Mouse (Mus musculus): Measurements from ENCODE around the gene Ptprs. TPM values are rescaled to one million over a fixed set of nuclear protein-coding genes. Genes with fewer than 3 reads are reported as not detected.

Ptprs gene
- polyA plus RNA-seq, 1 experiment from 2014 or later = 83.2 TPM

DNA sequence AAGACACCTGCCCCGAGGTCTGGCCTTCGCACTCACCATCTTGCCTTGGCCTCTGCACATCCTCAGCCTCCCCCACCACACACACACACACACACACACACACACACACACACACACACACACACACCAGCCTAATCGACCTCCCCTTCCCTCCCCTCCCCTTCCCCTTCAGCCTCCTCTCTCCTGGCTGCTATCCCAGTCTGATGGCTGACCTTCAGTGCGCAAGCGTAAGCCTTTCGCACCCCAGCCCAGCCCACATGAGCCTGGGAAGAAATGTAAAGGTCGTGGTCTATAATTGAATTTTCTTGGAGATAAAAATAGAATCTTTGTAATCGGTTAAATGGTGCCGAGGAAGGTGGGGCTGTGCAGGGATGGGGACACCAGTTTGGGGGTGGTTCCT, 8.8 kb upstream of the Ptprs start:
- 89% methylated on average over 9 of the region's 9 CpGs for WGBS
- Histone ChIP-seq H3K27me3 (ENCODE audit: low read depth, poor library complexity, severe bottlenecking) (0 out of 2 replicates have a peak, but pooled peaks cover 13% of the 10 kb centered on the region), H3K9me3 (replicated peaks) (no peaks in the 10 kb centered on the region), H3K4me3 (no peak overlapping the region), H3K4me1 (peaks cover 21% of the 10 kb centered on the region), H3K36me3 (no peaks in the 10 kb centered on the region), H3K27ac (no peak overlapping the region)
- DNase-seq (ENCODE audit: low spot score) = no peak

DNA sequence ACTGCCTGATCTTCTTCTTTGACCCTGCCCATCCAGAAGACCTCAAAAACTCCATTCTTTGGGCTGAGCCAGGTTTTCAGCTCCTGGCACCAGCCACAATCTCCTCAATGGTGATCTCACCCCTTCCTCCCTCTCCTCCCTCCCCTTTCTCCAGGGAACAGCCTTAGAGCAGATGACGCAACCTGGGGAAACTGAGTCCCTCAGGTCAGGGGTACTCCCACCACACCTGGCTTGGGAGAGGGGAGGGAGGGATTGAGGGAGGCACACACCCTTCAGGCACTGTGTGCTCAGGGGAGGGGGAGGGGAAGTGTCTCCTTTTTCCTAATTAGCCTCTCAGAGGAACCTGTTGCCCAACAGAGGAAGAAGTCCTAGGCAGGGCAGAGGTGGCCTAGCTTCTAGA, 6.4 kb upstream of the Ptprs start:
- Histone ChIP-seq H3K36me3 (no peaks in the 10 kb centered on the region), H3K27ac (no peak overlapping the region), H3K4me3 (no peak overlapping the region), H3K4me1 (peaks cover 17% of the 10 kb centered on the region), H3K9me3 (replicated peaks) (no peaks in the 10 kb centered on the region), H3K27me3 (ENCODE audit: low read depth, poor library complexity, severe bottlenecking) (peaks cover 23% of the 10 kb centered on the region)
- DNase-seq (ENCODE audit: low spot score) = no peak
- WGBS = 85% methylated on average over 1 of the region's 1 CpGs

DNA sequence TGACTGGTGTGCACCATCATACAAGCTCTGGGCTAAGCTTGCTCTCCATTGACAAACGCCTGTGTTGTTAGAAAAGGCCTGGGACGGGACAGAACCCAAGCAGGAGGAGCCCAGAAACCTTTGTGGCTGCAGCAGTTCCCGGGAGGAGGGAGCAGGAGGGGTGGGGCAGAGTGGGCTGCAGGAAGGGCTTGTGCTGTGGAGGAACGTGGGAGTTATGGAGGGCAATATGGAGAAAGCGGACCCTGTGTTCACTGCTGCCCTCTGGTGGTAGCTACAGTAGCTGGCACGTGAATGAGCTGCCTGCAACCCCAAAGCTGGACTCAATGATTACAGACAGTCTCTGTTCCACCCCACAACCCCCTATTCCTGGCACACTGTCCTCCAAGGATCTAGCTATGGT, 3.1 kb upstream of the Ptprs start:
- peak; percentile 84 for DNase-seq (ENCODE audit: low spot score)
- H3K9me3 ChIP-seq (replicated peaks) = no peaks in the 10 kb centered on the region
- WGBS = 15% methylated on average over 6 of the region's 6 CpGs
- no peak overlapping the region for H3K4me3 ChIP-seq
- H3K27ac ChIP-seq = peak overlapping the region; percentile 44; the same call in 1 of the 2 replicates
- H3K27me3 ChIP-seq (ENCODE audit: low read depth, poor library complexity, severe bottlenecking) = peaks cover 43% of the 10 kb centered on the region
- H3K4me1 ChIP-seq = peaks cover 24% of the 10 kb centered on the region
- H3K36me3 ChIP-seq = no peaks in the 10 kb centered on the region

DNA sequence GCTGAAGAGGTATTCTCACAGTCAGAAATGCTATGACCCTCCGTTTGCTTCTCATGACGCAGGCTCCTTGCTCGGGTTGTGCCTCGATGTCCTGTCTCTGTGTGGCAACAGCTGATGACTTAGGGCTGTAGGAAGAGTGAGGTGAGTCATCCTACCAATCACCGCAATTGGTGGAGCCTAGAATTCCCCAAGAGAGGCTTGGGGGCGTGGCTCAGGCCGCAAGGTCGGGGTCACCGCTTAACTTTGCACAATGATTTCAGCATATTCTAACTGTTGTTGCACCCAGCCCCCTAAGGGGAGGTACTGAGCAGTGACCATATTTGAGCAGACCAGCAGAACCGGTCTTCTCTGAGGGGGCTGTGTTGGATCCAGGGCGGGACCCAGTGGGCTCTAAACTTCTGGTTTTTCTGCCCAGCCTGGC, 1.9 kb upstream of the Ptprs start:
- DNase-seq (ENCODE audit: low spot score) = no peak
- Histone ChIP-seq H3K27me3 (ENCODE audit: low read depth, poor library complexity, severe bottlenecking) (peaks cover 51% of the 10 kb centered on the region), H3K36me3 (no peaks in the 10 kb centered on the region), H3K4me3 (no peak overlapping the region), H3K27ac (no peak overlapping the region), H3K4me1 (peaks cover 36% of the 10 kb centered on the region), H3K9me3 (replicated peaks) (no peaks in the 10 kb centered on the region)
- 62% methylated on average over 11 of the region's 11 CpGs for WGBS

DNA sequence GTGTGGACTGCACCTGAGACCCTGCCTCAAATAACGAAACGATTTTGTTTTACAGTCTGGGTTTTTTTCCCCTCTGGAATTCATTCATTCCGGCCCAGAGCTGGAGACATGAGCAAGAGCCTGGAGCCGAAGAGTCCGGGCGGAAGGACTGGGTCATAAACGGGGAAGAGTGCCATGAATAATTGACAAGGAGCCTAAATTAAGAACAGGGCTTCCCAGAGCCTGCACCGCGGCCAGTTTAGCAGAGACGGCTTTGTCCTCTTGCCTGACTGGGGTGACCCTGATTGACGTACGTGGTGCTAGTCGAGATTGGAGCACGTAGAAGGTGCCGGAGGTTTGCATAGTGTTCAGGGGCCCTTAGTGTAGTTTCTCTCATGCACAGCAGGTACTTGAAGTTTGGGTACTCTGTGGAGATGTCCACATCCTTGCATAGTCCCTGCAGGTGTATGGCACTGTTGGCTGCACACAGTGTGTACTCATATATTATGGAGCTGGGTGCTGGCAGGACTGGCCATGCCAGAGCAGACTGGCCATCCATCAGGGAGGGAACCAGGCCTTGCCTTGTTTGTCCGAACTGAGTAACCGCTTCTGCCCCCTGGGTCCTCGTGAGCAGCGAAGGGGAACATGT, 1.0 kb upstream of the Ptprs start:
- Histone ChIP-seq H3K27me3 (ENCODE audit: low read depth, poor library complexity, severe bottlenecking) (peaks cover 60% of the 10 kb centered on the region), H3K9me3 (replicated peaks) (no peaks in the 10 kb centered on the region), H3K4me3 (no peak overlapping the region)

DNA sequence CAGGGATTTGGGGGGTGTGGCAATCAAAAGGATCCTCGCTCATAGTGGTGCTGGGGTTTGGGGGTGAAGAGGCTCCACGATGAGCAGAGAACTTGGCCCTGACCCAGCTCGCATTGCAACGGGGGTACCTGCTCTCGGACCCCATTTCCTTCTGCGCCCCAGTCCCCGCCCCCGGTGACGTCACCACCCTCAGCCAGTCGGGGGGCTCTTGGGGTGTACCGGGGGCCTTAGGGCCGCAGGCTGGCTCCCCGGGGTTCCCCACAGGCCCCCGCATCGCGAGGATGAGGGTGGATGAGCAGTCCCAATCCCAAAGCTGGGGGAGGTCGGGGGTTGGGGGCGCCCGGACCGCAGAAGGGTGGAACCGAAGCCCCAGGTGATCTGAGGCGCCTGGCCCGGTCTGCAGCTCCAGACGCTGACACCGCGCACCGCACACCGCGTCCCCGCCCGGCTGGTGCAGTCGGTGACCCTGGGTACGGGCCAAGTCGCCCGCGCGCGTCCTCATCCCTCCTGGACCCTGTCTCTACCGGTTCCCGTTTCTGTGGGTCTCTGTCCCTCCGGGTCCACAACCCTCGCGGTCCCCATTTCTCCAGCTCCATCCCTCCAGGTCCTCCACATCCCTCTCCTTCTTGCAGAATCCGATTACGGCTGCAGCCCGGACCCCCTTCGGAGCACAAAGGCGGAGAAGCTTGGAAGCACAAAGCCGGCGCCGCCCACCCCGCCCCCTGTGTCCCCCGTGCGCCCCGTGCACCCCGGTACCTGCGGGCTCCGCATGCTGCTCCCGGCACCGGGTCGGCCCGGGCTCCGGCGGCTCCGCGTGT, 490 bp downstream of the Ptprs start:
- peak; percentile 53 for DNase-seq (ENCODE audit: low spot score)
- peak overlapping the region; percentile 92 for H3K27ac ChIP-seq
- H3K27me3 ChIP-seq (ENCODE audit: low read depth, poor library complexity, severe bottlenecking) = peaks cover 67% of the 10 kb centered on the region
- under 1% methylated on average over 66 of the region's 66 CpGs for WGBS
- H3K9me3 ChIP-seq (replicated peaks) = no peaks in the 10 kb centered on the region
- peaks cover 56% of the 10 kb centered on the region for H3K4me1 ChIP-seq
- peak overlapping the region; percentile 69 for H3K4me3 ChIP-seq
- 0 out of 2 replicates have a peak, but pooled peaks cover 2% of the 10 kb centered on the region for H3K36me3 ChIP-seq

More for the DNA sequence above, 1.0 kb upstream of the Ptprs start:
- no peak overlapping the region for H3K27ac ChIP-seq
- WGBS = 81% methylated on average over 19 of the region's 19 CpGs
- no peak for DNase-seq (ENCODE audit: low spot score)
- H3K4me1 ChIP-seq = peaks cover 45% of the 10 kb centered on the region
- no peaks in the 10 kb centered on the region for H3K36me3 ChIP-seq

DNA sequence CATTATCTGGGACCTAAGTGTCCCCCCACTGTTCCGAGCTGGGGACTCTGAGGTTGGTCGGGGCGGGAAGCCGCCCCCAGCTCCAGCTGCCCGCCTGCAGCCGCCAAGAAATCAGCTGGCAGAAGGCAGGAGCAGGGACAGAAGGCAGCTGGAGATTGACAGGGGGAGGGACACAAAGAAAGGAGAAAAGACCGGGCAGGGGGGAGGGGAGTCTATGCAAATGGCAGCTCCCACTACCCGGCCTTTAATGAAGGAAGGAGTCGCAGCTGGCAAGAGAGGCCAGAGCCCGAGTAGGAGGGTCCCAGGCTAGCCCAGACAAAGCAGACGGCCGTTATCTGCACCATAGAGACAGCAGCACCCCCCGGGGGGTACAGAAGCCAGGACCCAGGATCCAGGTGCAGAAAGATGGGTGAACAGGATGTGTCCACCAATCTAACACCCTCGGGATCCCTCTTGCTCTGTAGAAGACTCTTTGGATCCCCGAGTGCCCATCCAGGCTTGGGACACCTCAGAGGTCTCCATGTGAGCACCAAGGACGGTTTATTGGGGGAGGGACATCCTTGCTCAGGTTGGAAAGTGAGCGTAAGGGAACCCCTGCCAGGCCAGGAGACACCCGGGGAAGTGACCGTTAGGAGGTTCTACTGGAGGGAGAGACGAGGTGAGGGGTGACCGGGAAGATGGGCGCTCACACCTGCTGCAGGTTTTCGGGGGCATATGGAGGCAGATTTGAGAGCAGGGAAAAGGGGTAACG, 1.3 kb downstream of the Ptprs start:
- DNase-seq (ENCODE audit: low spot score) = peak; percentile 67
- Histone ChIP-seq H3K27me3 (ENCODE audit: low read depth, poor library complexity, severe bottlenecking) (peaks cover 72% of the 10 kb centered on the region), H3K36me3 (0 out of 2 replicates have a peak, but pooled peaks cover 2% of the 10 kb centered on the region), H3K9me3 (replicated peaks) (no peaks in the 10 kb centered on the region), H3K27ac (peak overlapping the region; percentile 92), H3K4me3 (peak overlapping the region; percentile 69), H3K4me1 (peaks cover 64% of the 10 kb centered on the region)
- WGBS = 2% methylated on average over 24 of the region's 24 CpGs

DNA sequence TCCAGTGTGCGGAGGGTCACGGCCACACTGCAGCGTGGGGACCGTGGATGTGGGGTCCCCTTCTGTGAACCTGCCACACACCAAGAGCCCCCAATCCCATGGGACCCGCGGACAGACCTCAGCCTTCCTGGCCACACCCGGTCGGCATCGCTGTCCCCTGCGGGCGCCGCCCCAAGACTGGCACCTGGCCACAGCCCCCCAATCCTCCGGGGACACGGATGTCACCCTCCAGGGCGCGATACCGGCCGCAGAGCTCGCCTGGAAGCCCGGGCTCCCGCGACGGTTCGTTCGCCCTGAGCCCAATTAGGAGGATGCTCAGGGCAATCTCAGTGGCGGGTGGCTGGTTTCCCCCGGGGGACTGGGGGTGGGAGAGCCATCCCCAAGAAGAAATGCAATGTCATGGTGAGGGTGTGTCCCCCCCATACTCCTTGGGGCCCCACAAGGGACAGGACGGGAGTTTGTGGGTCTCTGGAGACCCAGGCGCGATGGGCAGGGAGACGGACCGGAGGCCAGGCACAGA, 1.9 kb downstream of the Ptprs start:
- Histone ChIP-seq H3K4me3 (peak overlapping the region; percentile 69), H3K27ac (peak overlapping the region; percentile 92), H3K36me3 (0 out of 2 replicates have a peak, but pooled peaks cover 2% of the 10 kb centered on the region), H3K27me3 (ENCODE audit: low read depth, poor library complexity, severe bottlenecking) (peaks cover 72% of the 10 kb centered on the region), H3K9me3 (replicated peaks) (no peaks in the 10 kb centered on the region), H3K4me1 (peaks cover 67% of the 10 kb centered on the region)
- 6% methylated on average over 32 of the region's 32 CpGs for WGBS
- DNase-seq (ENCODE audit: low spot score) = no peak

DNA sequence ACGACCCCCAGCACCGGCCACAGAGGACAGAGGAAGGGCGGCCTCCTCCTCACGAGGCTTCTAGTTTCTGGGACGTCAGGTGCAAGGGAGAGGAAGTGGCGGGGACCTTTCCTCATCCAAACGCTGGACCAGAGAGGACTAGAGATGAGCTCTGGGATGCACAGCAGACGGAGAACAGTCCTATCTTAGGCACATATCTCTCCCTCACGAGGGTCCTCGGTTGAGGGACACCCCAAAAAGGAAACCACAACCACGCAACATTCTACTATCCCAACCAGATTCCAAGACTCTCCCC, 2.7 kb downstream of the Ptprs start:
- WGBS = 3% methylated on average over 11 of the region's 11 CpGs

DNA sequence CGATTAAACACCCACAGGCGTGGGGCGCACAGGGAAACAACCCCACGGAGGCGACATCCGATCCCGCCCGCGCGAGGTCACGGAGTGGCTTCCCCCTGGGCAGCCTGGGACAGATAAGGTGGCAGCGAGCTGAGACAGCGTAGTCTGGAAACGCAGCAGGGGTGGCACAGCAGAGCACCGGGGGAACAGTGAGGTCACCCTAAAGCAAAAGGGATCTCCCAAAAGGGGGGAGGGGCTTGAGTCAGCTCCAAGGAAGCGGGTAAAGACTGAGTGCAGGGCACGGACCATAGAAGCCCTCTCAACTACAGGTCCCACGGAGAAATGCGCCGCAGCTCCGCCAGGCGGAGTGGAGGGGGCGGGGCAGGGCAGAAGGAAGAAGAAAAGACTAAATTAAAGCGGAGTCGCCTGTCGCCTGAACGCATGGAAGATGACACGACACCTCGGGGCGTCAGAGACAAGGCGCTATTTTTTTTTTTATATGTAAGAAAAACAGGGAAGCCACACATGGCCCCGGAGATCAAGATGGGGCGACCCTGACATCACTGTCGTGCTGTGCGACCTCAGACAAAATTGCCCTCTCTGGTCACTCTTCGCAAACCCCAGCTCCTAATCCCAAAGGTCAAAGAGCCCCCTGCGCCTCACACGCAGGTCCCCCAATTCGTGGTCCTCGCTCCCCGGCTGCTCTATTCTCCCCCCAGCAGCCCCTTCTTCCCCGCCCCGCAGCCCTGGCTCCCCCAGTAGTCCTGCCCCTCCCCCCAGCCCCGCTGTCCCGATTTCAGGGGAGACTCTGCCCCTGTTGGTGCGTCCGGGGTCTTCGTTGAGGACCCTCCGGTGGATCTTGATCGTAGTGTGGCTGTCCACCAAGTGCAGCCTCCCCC, 3.3 kb downstream of the Ptprs start:
- Histone ChIP-seq H3K9me3 (replicated peaks) (no peaks in the 10 kb centered on the region), H3K4me1 (peaks cover 74% of the 10 kb centered on the region), H3K4me3 (peak overlapping the region; percentile 69), H3K36me3 (peaks cover 15% of the 10 kb centered on the region), H3K27me3 (ENCODE audit: low read depth, poor library complexity, severe bottlenecking) (peaks cover 65% of the 10 kb centered on the region), H3K27ac (peak overlapping the region; percentile 20; the same call in 1 of the 2 replicates)
- WGBS = 3% methylated on average over 50 of the region's 50 CpGs
- peak; percentile 60 for DNase-seq (ENCODE audit: low spot score)

More for the DNA sequence above, 2.7 kb downstream of the Ptprs start:
- Histone ChIP-seq H3K9me3 (replicated peaks) (no peaks in the 10 kb centered on the region), H3K4me3 (peak overlapping the region; percentile 69), H3K4me1 (peaks cover 70% of the 10 kb centered on the region), H3K36me3 (peaks cover 9% of the 10 kb centered on the region), H3K27ac (no peak overlapping the region), H3K27me3 (ENCODE audit: low read depth, poor library complexity, severe bottlenecking) (peaks cover 70% of the 10 kb centered on the region)
- DNase-seq (ENCODE audit: low spot score) = no peak

DNA sequence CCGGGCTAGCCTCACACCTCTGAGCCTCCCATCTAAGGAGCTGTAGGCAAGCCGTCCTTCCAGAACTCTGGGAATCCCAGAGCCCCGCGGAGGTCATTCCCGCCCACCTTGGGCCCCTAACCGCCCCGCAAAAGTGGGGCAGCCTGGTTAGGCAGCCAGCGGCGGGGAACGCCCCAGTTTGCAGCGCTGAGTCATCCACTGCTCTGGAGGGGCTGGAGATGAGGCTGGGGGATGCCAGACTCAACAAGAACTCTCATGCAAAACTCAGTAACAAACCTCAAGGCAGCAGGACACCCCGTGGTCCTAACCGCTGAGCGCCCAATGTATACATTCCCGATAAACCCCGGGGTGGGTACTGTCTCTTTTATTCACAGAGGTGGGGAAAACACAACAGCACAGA, 4.2 kb downstream of the Ptprs start:
- Histone ChIP-seq H3K27ac (no peak overlapping the region), H3K27me3 (ENCODE audit: low read depth, poor library complexity, severe bottlenecking) (peaks cover 56% of the 10 kb centered on the region), H3K9me3 (replicated peaks) (no peaks in the 10 kb centered on the region), H3K4me1 (peaks cover 83% of the 10 kb centered on the region), H3K4me3 (0 out of 2 replicates have a peak overlapping the region, but pooled peaks have one; percentile 12), H3K36me3 (peaks cover 15% of the 10 kb centered on the region)
- 6% methylated on average over 16 of the region's 16 CpGs for WGBS
- no peak for DNase-seq (ENCODE audit: low spot score)

DNA sequence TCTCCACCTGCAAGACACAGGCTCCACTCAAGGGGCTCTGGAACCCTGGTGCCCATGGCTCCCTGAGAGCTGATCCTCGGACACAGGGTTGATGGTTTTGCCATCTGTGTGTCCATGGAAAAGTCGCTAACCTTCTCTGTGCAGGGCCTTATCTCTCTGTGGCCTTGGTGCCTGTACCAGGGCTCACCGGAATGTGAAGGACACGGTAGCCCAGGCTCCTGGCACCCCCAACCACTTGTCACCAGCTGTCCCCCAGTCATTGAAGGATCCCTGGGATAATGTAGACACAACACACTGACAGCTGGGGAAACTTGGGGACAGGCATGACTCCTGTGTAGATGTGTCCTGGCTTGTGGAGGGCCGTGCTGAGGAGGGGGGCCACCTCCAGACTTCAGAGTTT, 5.1 kb downstream of the Ptprs start:
- peaks cover 15% of the 10 kb centered on the region for H3K36me3 ChIP-seq
- H3K4me3 ChIP-seq = no peak overlapping the region
- no peak overlapping the region for H3K27ac ChIP-seq
- no peak for DNase-seq (ENCODE audit: low spot score)
- peaks cover 55% of the 10 kb centered on the region for H3K27me3 ChIP-seq (ENCODE audit: low read depth, poor library complexity, severe bottlenecking)
- no peaks in the 10 kb centered on the region for H3K9me3 ChIP-seq (replicated peaks)
- H3K4me1 ChIP-seq = peaks cover 87% of the 10 kb centered on the region
- WGBS = 74% methylated on average over 5 of the region's 5 CpGs

Data from limb, embryonic 10.5 days (tissue).